Mouse (Mus musculus): ENCODE results near the gene Agt.

GRCm38 (mm10) chr8:124520249-124521080 is 49.0 kb downstream of the Agt start, which contains the start of gene Cog2:
- TF ChIP-seq GATA1 (IDR thresholded peaks at IDR 0.05; ENCODE audit: borderline replicate concordance, low read length): no peak
- TF ChIP-seq FLI1 (IDR thresholded peaks at IDR 0.05; ENCODE audit: low read length): peak; percentile 68; the same call in 1 of the 2 replicates
